Mouse (Mus musculus): ENCODE measurements around the gene Thsd4. TPM values are rescaled to one million over a fixed set of nuclear protein-coding genes. Genes with fewer than 3 reads are reported as not detected.
A peak's percentile ranks its signal among the peaks of the same experiment; 100 is the strongest.
"Not testable (repeated sequence)": the region's sequence is repeated elsewhere in the genome, so short reads cannot be mapped to it uniquely, and the experiment has no call there.

The Thsd4 gene
- polyA plus RNA-seq, 1 experiment from 2014 or later: 1.2 TPM

DNA sequence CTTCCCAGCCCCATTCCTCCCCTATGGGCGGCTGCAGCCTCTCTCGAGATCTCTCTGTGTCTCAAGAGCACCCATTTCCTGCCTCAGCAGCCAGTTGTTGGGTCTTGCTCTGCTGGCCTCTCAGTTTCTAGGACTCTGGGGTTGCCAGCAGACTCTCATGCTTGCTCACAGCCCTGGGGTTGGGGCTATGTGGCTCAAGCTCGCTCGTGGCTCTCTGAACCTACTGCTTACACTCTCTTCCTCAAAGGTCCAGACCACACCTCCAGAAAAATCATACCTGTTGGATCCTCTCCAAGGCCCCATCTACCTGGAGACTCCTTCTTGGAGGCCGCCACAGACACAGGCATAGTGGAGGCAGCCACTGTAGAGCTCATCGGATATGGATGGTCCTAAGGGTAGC, 572.3 kb downstream of the Thsd4 start:
- DNase-seq (ENCODE audit: low spot score): no peak

DNA sequence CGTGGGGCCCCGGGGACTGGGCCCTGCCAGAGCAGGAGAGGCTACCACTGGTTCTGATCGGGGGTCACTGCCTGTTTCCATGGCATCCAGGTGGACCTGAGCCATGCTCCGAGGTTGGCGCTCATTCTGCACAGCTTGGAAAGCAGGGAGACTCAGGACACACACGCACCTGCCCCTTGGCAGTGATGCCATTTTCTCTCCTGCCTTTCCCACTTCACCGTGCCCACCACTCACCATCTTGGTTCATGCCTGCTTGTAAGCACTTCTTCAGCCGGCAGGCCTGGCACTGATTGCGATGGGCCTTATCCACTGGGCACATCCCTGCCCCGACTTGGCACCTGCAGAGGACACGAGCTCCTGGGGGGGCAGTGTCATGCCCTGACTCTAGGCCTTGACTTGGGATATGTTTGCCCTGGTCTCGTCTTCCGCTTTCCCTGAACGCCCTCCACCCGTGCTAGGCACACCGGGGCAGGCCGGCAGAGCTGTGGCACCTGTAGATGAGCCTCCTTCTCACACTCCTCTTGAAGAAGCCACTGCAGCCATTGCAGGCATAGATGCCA, 573.1 kb downstream of the Thsd4 start:
- DNase-seq (ENCODE audit: low spot score): no peak

DNA sequence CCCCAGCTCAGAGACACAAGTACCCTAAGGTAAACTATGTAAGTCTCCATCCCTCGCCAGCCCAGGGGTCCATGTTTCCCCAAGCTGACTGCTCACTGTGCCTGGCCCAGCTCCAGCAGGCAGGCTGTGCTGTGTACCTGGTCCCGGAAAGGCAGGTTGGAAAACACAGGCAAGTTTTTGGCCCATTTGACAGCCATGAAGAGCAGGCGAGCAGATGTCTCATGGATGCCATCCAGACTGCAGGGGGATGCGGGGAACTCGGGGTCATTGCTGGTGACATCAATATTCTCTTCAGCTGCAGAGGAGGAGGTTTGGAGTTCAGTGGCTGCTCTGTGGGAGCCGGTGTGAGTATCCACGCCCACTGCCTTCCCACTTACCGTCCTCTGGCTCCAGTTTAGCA, 573.6 kb downstream of the Thsd4 start:
- DNase-seq (ENCODE audit: low spot score): no peak

DNA sequence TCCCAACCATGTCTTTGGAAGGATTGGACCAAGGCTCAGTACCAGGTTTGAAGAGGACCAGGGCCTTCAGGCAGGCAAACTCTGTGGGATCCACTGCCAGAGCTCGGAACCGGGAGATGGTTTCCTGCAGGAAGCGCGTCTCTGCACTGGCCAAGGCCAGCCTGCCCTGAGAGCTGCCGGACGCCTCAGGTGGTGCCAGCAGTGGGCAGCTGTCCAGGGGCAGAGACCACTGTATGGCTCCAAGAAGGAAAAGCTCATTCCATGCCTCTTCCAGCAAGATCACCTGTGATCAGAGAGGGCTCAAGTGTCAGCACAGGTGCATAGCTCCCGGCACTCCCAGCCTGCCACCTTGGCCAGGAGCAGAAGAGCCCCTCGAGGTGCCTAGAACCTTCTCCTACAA, 574.6 kb downstream of the Thsd4 start:
- no peak for DNase-seq (ENCODE audit: low spot score)

DNA sequence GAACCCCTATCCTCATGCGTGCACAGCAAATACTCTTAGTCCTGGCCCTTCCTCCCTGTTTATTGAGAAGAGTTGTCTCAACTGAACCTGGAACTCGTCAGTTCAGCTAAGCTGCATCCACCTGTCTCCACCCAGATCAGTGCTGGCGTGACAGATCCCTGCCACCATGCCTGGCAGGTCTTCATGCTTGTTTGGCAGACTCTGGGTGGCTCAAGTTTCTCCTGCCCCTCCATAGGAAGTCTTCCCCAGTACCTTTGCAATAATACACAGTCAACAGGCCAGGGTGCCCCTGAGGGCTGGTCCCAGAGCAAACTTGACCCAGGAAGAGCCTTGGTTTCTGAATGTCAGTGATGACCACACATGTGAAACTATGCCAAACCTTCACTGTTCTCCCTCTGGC, 576.6 kb downstream of the Thsd4 start:
- no peak for DNase-seq (ENCODE audit: low spot score)

DNA sequence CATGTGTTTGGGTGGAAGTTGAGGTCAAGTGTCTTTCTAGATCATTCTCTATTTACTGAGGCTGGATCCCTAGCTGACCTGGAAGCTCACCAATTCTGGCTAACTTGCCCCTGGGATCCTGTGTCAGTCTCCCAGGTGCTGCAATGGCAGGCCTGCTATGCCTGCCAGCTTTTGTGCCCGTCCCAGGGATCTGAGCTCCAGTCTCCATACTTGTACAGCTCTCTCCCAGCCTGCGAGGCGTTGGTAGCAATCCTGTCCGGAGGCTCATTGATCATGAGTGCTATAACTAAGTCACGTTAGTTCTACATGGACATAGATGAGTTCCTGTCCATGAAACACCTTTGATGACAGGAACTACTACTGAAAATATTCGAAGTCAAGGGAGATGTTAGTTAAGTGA, 578.0 kb downstream of the Thsd4 start:
- no peak for DNase-seq (ENCODE audit: low spot score)

DNA sequence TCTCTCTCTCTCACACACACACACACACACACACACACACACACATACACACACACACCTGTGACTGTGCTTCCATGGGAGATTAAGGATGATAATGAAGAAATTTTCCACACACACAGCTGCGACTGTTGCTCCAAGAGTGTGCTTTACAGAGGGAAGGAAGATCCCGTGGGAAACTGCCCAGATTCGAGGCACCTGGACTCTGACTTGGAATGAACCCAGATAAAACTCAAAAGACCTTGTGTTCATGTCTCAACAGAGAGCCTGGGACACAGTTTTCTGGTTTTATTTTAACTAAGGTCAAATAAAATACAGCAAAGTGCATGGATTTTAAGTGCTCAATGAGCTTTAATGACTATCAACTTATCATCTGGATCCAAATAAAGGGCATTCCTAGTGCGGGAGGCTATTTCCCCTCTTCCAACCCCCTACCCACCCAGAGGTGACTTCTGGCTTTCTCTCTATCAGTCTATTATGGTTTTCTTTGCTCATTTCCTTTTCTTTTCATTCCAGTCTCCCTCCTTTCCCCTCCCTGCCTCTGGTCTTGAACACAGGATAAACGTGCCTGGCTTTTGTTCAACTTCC, 579.3 kb downstream of the Thsd4 start:
- DNase-seq (ENCODE audit: low spot score): no peak

DNA sequence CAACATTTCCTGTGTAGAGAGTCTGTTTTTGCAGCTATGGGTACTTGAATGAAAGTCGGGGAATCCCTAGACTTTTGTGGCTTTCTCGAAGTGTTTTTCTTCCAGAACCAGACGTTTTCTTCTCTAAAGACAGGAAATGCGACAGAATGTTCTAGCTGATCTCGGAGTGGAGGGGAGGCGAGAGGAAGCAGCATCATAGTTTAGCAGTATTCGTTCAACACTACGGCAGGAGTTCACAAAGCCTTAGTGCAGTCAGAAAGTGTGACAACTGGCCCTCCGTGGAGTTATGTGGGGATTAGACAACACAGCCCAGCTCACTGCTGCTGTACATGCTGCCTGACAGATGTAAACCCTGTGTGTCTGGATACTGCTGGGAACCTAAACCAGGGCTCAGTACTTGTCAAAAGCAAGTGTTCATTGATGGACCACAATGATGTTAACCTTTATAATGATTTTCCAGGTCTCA, 579.9 kb downstream of the Thsd4 start:
- peak; percentile 63 for DNase-seq (ENCODE audit: low spot score)

DNA sequence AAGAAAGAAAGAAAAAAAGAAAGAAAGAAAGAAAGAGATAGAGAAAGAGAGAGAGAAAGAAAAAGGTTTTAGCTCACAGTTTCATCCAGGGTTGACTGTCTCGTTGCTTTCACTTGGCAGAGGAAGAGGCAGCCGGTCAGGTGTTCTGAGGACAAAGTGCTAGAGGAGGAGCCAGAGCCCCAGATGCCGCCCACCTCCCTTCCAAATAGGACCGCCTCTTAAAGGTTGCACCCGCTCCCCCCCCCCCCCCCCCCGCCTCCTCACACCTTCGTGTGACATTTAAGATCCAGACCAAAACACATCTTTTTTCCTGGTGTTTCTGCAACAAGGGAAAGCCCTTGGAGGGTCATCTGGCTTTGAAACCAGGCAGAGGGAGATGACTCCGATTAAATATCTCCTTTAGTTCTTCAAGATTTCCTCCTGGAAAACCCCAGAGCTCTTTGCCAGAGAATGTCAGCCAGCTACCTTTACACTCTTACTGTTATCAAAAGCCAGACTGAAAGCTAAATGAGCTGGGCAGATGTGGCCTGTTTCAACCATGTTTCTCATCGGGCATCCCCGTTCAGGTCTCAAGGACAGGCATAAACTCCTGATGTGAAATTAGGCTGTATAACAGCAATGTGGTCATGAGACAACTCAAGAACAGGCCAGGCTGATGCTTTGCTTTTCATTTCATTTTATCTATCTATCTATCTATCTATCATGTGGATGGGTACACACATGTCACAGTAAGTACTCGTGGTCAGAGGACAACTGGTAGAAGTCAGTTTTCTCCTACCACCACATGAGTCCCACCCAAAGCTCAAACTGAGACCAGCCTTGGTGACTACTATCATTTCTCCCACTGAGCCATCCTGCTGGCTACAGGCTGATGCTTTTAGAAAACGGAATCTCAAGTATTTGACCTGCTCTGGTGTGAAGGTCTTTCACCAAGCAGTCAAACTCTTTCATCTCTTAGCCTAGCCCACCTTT, 580.6 kb downstream of the Thsd4 start:
- DNase-seq (ENCODE audit: low spot score): no peak

DNA sequence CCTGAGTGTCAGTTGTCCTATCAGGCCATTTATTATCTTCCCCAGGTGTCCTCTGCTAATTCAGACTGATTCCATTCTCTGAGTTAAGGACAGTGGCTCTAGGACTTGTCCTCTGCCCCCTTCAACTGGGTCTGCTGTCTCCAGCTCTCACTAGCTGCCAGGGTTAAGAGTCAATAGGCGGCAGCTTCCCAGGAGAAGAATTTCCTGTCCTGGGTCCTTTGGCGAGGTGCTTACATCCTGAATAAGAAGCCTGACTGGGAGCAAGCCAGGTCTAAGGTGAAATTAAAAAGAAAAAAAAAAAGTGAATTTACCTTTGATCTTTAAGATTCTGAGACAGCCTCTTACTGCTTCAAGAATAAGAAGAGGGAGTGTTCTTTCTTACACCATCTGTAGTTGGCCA, 582.2 kb downstream of the Thsd4 start:
- DNase-seq (ENCODE audit: low spot score): no peak

DNA sequence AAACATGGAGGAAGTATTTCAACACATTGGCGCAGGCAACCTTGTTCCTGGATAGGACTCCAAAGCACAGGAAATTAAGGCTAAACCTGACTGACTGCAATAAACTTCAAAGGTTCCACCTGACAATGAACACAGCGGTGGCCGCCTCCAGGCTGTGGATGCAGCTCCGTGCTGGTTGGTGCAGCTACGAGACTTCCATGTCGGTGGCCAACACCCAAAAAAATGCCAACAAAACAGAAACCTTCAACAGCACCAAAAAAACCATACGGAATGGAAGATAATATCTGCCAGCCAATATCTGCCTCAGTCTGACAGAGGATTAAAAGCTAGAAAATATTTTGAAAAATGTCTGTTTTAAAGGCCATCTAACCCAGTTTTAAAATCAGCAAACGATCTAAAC, 583.3 kb downstream of the Thsd4 start:
- DNase-seq (ENCODE audit: low spot score): no peak

DNA sequence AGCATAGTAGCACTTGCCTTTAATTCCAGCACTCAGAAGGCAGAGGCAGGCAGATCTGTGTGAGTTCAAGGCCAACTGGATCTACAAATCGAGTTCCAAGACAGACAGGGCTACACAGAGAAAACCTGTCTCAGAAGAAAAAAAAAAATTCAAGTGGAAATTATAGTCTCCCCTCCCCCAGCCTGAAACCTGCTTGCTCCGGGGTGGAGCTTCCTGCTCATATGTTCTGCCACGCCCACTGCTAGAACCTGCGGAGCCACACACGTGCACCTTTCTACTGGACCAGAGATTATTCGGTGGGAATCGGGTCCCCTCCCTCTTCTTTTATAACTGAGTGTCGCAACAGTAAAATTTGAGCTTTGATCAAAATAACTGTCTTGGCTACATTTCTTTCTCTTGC, 586.0 kb downstream of the Thsd4 start:
- not testable (repeated sequence) for DNase-seq (ENCODE audit: low spot score)

DNA sequence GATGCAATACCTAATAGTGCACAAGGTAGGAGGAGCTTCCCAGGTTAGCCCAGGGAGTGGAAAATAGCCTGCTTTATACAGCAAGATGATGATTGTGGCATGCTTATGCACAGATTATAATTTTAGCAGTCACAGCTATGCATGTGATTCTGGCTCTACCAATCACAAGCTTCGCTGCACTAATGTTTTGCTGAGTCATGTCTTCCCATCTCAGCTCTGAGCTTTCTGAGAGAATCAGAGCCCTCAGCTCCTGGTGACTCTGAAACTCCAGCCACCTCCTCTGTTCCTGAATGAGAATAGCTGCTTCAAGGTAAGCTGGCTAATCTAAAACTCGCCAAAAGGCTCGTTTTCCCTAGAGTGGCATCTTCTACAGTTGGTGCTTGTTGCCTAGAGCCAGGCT, 591.6 kb downstream of the Thsd4 start:
- DNase-seq (ENCODE audit: low spot score): no peak

Other genes with a start within 250 kb of the Thsd4 start
- 2.4 and 2.8 TPM in 2 replicates for gene Lrrc49, start 166.1 kb upstream of the Thsd4 start, polyA plus RNA-seq (2015; fragmentation: Nextera tagmentation; extraction: Ambion mirVana)
- 1.4 and 1.9 TPM in 2 replicates for gene Larp6, start 190.9 kb upstream of the Thsd4 start, polyA plus RNA-seq (2015; fragmentation: Nextera tagmentation; extraction: Ambion mirVana)